Mouse (Mus musculus): ENCODE data around the gene Txndc16.

The Txndc16 gene

DNA sequence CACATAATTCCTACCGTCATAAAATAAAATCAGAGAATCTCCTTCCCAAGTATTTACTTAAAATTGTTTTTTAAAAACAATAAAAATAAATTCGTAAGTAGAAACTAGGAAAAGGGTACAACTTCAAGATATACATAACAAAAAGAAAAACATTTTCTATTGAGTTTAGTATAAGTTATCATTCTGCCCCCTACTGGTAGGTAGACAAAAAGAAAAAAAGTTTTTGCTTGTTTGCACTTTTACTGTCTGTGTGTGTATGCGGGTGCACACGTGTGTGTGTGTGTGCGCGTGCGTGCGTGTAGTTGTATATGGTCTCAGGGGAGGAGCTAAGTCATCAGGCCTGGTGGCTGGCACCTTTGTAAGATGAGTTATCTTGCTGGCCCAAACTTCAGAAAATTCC, 52.8 kb downstream of the Txndc16 start:
- in situ Hi-C loops (cut with MboI, MseI), result no loop called here

DNA sequence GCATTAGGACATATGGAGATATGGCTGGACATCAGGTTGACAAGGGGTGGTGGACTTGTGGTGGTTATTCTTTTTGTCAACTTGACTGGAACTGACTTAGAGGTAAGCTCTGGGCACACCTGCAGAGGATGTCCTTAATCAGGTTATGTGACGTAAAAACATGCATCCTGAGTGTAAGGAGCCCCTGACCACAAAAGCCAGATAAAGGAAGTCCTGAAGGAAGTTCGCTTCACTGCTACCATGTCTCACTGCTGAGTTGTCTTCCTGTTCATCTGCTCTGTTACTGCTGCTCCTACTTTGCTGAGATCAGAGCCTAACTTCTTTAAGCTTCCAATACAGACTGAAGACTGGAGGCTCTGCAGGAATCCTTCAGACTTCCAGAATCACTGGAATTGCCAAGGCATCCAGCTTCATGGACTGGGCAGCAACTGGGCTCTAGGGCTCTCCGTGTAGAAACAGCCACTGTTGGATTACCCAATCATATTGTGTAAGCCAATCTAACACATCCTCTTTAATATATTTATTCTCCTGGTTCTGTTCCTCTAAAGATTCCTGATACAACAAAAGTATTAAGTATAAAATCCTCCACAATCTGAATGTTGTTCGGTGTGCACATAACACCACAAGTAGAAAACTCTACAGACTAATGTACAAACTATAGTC, 64.5 kb downstream of the Txndc16 start:
- in situ Hi-C loops (cut with MboI, MseI), result loop anchor here in 1 of 2 experiments (10.0 kb wide), 1 partner anchor 1419 kb away; no protein-coding TSS in a partner anchor

DNA sequence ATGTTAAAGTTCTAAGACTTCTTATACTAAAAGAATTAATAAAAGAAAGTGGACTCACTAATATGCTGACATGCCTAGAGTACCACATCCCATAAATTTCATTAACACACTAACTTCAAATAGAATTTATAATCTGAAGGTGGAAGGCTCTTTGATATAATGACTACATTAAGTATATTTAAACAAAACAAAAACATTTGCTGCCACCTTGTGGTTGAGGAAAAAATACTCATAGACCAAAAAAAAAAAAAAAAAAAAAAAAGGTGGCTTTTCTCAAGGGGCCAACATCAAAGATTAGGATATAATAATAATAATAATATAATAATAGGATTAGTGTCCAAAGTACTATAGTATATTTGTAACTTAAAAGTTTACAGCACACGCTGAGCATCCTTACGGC, 66.9 kb downstream of the Txndc16 start:
- in situ Hi-C loops (cut with MboI, MseI), result loop anchor here in 1 of 2 experiments (10.0 kb wide), 1 partner anchor 1422 kb away; no protein-coding TSS in a partner anchor

DNA sequence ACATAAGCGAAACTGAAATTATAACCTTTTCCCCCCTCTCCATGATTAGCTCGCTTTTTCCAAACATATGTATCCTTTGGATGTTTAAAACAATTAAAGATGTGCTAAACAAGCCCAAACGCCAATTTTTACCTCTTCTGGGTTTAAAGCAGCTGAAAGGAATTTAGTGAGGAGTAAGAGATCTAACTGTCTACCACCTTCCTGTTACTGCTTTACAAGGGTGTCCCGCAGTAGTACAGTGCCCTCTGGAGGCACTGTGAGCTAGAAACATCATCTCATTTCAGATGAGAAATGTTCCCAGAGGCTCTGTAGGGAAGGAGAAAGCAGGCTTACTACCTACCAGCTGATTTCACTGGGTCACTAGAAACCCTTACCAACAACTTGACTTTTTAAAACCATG, 77.6 kb downstream of the Txndc16 start:
- in situ Hi-C loops (cut with MboI, MseI), result loop anchor here in 1 of 2 experiments (10.0 kb wide), 1 partner anchor 88 kb away; no protein-coding TSS in a partner anchor

DNA sequence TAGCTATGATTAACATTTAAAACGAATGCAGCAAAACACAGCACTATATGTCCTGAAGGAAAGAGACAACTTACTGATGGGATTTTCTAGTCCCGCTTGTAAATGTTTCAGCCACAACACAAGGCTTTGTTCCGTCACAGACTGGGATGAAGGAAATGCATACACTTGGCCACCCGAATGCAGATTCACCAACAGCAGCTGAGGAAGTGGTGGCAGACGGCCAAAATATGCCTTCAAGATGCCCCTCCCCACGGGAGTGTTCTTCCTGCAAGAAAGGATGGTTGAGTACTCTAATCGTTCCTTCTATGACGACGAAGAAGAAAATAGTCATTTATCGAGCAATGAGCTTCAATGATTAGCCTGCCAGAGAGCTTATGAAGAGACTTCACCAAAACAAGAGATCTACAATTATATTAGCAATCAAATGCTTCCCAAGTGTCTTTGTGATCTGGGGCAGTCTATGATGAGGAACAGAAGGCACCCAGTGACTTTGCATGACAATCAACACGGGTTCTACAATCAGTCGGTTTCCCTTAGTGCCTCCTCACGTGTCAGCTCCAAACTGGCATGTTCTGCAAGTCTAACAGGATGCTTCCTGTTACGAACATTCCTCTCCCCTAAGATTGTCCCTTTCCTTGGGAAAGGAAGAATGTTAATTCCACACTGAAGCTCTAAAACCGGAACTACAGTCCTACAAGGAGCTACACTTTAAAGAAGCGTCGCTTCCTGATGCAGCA, 79.6 kb downstream of the Txndc16 start:
- in situ Hi-C loops (cut with MboI, MseI), result loop anchor here in 1 of 2 experiments (10.0 kb wide), 1 partner anchor 86 kb away; no protein-coding TSS in a partner anchor

DNA sequence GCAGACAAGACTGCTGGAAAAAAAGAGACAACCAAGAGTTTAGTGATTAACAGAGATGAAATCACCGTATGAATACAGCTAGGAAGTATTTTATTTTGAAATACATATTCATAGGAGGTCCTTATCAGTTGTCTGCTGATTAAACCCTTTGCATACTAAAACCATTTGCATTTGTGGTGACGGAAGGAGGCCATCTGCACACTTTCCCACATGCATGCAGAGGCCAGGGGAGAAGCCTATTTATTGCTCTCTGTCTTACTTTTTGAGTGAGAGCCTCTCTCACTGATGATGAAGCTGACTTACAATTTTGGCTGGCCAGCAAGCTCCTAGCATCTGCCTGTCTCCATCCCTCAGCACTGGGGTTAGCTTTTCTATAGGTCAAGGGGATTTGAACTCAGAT, 84.2 kb downstream of the Txndc16 start:
- in situ Hi-C loops (cut with MboI, MseI), result loop anchor here (5.0 kb wide), 5 partner anchors 34 to 159 kb away; partner anchors contain the start of gene Txndc16 (in 1 of the 2)

DNA sequence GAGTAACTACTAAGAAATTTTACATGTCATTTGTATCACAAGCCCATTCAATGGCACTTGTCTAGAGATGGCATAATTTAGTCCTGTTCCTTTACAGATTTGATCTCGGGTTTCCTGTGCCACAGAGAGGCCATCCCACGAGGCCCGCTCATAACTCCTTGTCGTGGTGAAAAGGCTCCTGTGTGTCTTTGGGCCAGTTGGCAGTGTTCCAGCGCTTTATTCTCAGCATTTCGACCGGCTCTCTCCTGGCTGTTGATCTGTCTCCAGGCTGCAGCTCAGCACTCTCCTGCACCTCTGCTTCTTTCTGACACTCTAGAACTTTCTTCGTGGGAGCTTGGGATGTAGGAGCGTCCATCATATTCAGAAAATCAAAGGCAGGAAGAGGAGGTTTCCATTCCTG, 84.6 kb downstream of the Txndc16 start:
- in situ Hi-C loops (cut with MboI, MseI), result loop anchor here (5.0 kb wide), 5 partner anchors 33 to 158 kb away; partner anchors contain the start of gene Txndc16 (in 1 of the 2)

DNA sequence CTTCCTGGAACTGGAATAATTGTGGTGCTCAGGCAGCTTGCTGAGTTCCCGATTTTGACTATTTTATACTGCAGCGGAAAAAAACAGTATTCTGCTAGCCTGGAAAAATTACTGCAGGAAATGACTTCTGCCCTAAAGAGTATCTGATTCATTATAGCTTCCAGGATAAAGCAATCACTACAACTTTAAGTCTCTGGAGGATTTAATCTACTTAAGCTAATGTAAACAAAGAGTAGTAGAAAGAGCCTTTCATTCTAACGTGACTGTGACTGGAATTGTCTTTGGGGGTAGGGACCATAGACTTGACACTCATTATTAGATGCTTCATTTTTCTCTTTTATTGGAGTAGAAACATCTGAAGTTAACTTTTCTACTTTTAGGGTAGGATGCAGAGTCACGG, 101.8 kb downstream of the Txndc16 start:
- in situ Hi-C loops (cut with MboI, MseI), result no loop called here

DNA sequence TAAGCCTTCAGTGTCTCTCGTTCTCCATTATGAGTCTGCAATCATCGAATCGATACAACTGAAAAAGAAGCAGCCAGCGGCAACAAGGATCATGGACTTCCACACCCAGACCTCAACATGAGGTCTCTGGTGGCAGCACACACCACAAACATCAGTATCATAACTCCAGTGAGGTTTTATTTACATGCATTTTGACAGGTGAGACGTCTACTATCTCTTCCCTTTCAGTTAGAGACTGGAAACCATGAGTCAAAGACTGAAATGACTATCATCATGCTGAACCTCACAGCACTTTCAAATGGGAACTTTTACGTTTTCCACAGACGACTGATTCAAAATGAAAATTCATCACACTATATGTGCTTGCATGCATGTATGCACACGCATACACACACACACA, 117.9 kb downstream of the Txndc16 start:
- in situ Hi-C loops (cut with MboI, MseI), result loop anchor here (5.0 kb wide), 2 partner anchors 35 to 95 kb away; no protein-coding TSS in a partner anchor

DNA sequence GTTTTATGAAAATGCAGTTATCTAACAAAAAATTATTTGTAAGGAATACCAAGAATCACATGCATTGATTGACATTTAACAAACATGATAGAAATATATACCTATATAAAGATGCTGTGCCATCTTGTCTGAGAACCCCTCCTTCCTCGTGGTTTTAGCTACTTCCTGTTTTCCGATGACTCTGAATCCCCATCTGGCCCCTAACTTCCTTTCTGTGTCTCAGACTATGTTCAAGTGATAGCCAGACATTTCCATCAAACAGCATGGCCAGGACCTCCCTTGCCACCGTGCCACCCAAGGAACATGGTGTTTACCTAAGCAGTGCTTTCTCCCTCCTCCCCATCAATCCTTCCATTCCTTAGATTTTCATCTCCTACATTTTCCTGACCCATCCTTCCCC, 127.8 kb downstream of the Txndc16 start:
- in situ Hi-C loops (cut with MboI, MseI), result loop anchor here (5.0 kb wide), 3 partner anchors 35 to 45 kb away; no protein-coding TSS in a partner anchor

DNA sequence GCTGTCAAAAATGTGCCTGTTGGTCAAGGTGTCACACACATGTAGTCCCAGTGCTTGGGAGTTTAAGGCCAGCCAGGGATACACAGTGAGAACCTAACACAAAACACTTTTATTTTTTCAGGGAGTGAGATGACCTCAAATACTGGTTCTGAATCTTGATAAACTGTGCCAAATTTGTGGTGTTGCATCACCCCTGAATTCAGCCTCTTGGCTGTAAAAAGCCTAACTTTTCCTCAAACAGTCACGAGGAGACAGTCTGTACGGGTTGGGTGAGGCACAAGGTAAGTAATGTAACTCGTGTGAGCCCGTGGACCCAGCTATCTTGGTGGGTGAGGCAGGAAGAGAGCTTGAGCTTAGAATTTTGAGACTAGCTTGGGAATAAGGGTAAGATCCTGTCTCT, 130.1 kb downstream of the Txndc16 start:
- in situ Hi-C loops (cut with MboI, MseI), result loop anchor here (5.0 kb wide), 3 partner anchors 33 to 47 kb away; no protein-coding TSS in a partner anchor

DNA sequence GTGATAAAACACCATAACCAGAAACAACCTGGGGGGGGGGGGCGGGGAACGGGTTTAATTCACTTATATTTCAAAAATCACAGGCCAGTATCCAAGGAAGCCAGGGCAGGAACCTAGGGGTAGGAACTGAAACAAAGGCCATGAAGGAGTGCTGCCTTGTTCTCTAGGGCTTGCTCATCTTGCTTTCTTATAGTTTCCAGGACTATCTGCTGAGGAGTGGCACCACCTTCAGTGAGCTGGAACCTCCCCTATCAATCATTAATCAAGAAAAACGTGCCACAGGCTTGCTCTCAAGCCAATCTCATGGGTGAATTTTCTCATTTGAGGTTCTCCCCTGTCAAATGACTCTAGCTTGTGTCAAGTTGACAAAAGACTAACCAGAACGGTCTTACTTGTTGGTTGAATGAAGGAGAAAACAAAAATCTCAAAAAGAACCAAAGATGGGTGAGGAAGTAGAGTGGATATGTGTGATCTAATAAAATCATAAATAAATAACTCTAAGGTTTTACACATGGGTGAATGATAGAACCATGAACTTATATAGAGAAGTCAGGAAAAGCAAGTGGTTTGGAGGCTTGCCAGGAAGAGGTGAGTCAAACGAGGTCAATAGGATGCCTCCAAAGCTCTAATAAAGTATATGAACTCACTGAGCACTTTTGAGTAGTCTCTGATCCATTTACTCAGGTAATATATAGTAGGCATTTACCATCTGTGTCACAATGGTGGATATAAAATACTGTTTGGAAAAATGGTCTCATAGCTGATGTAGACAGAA, 134.3 kb downstream of the Txndc16 start:
- in situ Hi-C loops (cut with MboI, MseI), result no loop called here

DNA sequence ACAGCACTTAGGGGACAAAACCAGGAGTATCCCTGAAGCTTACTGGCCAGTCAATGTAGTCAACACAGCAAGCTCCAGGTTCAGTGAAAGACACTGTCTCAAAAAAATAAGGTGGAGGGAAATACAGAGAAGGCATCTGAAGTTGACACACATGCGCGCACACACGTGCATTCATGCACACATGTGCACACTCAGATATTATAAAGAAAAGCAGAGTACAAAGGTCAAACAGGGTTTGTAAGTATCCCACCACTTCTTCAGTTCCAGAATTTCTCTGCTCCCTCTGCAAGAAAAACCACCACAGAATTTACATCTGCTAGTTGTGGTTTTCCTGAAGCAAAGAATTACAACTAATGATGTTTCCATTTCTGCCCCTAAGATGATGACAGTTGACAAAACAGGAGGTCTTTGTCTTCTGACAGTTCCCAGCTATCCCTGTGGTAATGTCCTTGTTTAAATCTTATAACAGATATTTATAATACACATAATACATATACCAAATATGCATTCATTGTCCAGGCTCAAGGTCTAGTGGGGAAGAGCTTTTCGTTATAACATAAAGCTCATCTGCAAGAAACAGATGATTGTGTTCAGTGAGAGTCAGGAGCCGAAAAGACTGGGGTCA, 135.4 kb downstream of the Txndc16 start:
- in situ Hi-C loops (cut with MboI, MseI), result no loop called here

DNA sequence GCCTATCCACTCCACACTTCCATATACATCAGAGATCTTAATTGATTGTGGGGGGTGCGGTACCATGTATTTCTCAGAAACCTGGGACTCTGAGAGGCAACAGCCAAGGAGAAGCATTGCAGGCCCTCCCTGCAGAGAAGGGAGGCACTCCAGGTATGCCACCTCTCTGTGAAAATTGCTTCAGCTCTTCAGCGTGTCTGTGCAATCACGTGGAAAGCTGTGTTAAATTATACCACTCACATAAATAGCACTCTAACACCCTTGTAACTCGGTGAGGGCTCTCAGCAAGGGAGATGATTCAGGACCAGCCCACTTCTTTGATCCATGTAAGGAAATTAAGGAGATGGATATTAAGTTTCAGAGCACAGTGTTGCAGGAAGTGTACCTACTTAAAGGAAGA, 136.6 kb downstream of the Txndc16 start:
- in situ Hi-C loops (cut with MboI, MseI), result no loop called here

All from T-helper 17 cell (primary cell).